18 mouse cellular contexts compared by ENCODE assay signal in genomic region chr17:54182073-54182472, GRCm38 (mm10).
"Had no signal": no experiment of that assay in that cellular context is flagged by ENCODE, and none has a peak within 500 bp of the region (broad histone marks: within the 10 kb centered on the region; RNA-seq: fewer than 3 reads in every experiment).

No protein-coding gene starts in this region.

- H3K4me2 ChIP-seq: kidney, embryonic 15.5 days; limb, embryonic 12.5 days; limb, embryonic 15.5 days; liver, embryonic 11.5 days; midbrain, embryonic 12.5 days; midbrain, embryonic 15.5 days; neural tube, embryonic 15.5 days had no signal

- DNase-seq: kidney, adult 8-10 months; kidney, postnatal 14 days; kidney, postnatal 4 days; left cerebral cortex, postnatal 4 days; liver, postnatal 0 days; lung, postnatal 10 days; thymus, adult 18-20 months; thymus, postnatal 36 days had no signal

- H3K27ac ChIP-seq: kidney, embryonic 15.5 days; limb, embryonic 12.5 days; limb, embryonic 15.5 days; liver, embryonic 14.5 days; macrophage; midbrain, embryonic 12.5 days; midbrain, embryonic 15.5 days; neural tube, embryonic 15.5 days had no signal

- H3K4me1 ChIP-seq: kidney, embryonic 15.5 days; limb, embryonic 12.5 days; limb, embryonic 15.5 days; midbrain, embryonic 12.5 days; midbrain, embryonic 15.5 days; neural tube, embryonic 15.5 days had no signal

- H3K4me3 ChIP-seq: kidney, embryonic 15.5 days; limb, embryonic 12.5 days; limb, embryonic 15.5 days; midbrain, embryonic 12.5 days; midbrain, embryonic 15.5 days; neural tube, embryonic 15.5 days had no signal

- H3K9me3 ChIP-seq: kidney, embryonic 15.5 days; limb, embryonic 12.5 days; limb, embryonic 15.5 days; midbrain, embryonic 12.5 days; midbrain, embryonic 15.5 days; neural tube, embryonic 15.5 days had no signal

- H3K27me3 ChIP-seq: kidney, embryonic 15.5 days; limb, embryonic 12.5 days; limb, embryonic 15.5 days; midbrain, embryonic 12.5 days; midbrain, embryonic 15.5 days; neural tube, embryonic 15.5 days had no signal

- H3K9ac ChIP-seq: kidney, embryonic 15.5 days; limb, embryonic 12.5 days; limb, embryonic 15.5 days; liver, embryonic 14.5 days; liver, postnatal 0 days; midbrain, embryonic 12.5 days; midbrain, embryonic 15.5 days; neural tube, embryonic 15.5 days had no signal

- ATAC-seq: intestine, postnatal 0 days; liver, postnatal 0 days; midbrain, embryonic 15.5 days had no signal

- H3K36me3 ChIP-seq: kidney, embryonic 15.5 days; limb, embryonic 12.5 days; limb, embryonic 15.5 days; midbrain, embryonic 12.5 days; midbrain, embryonic 15.5 days; neural tube, embryonic 15.5 days had no signal
